Comparison of ENCODE assay signal across 12 mouse cellular contexts in the genomic region with DNA sequence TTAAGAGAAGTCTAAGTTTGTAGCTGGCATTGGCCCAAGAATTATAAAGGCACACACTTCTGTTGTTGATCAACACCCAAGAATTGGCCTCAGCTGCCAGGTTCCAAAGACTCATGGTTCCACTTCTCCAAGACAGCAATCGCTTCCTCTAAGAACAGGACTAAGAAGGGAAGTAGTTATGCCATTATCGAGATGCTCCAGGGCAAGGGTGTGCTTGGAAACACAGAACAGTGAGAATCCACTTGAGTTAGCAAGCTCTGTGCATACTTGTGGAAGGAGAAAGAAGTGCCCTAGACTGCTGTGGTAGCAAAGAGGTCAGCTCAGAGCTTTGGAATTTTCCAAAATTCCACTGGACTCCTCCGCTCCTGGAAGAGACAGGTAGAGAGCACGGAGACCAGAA. TPM values are rescaled to one million over a fixed set of nuclear protein-coding genes. Genes with fewer than 3 reads are reported as not detected.
DNase-seq lines count a peak whose midpoint lies in the region; TF ChIP-seq lines count a peak whose summit lies in the region.
"Had no signal": no experiment of that assay in that cellular context is flagged by ENCODE, and none has a peak within 500 bp of the region (broad histone marks: within the 10 kb centered on the region; RNA-seq: fewer than 3 reads in every experiment).

No protein-coding gene starts in this region.

- WGBS in kidney, adult 2 months, result 54% methylated on average over 4 of the region's 4 CpGs
- WGBS in thymus, adult 2 months, result 87% methylated on average over 4 of the region's 4 CpGs

- TF ChIP-seq CTCF in kidney, adult 2 months (conservative IDR thresholded peaks at IDR 0.05; ENCODE audit: insufficient read depth, insufficient read length, low read depth, low read length), result no peak
- no peak for TF ChIP-seq CTCF in thymus, adult 2 months (IDR thresholded peaks at IDR 0.05; ENCODE audit: borderline replicate concordance, control insufficient read depth, extremely low read depth, insufficient read depth, low read length, poor library complexity)

- H3K27ac ChIP-seq in kidney, adult 2 months (ENCODE audit: insufficient read depth, low read depth, low read length), result peak overlapping the region; percentile 55; the same call in 1 of the 2 replicates
- no peak overlapping the region for H3K27ac ChIP-seq in thymus, adult 2 months (ENCODE audit: control insufficient read depth, insufficient read depth, low read length)

- H3K36me3 ChIP-seq in kidney, adult 2 months (ENCODE audit: control insufficient read depth, insufficient read depth, low read length), result no peaks in the 10 kb centered on the region
- no peaks in the 10 kb centered on the region for H3K36me3 ChIP-seq in thymus, adult 2 months (ENCODE audit: control insufficient read depth, insufficient read depth, low read length)

- no peaks in the 10 kb centered on the region for H3K27me3 ChIP-seq in kidney, adult 2 months (replicated peaks; ENCODE audit: control insufficient read depth, insufficient read depth, low read length)
- no peaks in the 10 kb centered on the region for H3K27me3 ChIP-seq in thymus, adult 2 months (ENCODE audit: control insufficient read depth, insufficient read depth, low read length)
- H3K27me3 ChIP-seq: Patski had no signal

- no peak overlapping the region for H3K4me3 ChIP-seq in kidney, adult 2 months (ENCODE audit: insufficient read depth, low read depth, low read length)
- no peak overlapping the region for H3K4me3 ChIP-seq in thymus, adult 2 months (ENCODE audit: control insufficient read depth, insufficient read depth, low read length)

- DNase-seq in kidney, adult 2 months, result peak; percentile 58
- no peak for DNase-seq in kidney, adult 18-20 months
- DNase-seq in 3134 (ENCODE audit: extremely low read depth, insufficient read length, low spot score) (peak; percentile 19), adipocyte (ENCODE audit: low spot score) (peak; percentile 67)
- DNase-seq in lung, postnatal 10 days, result peak; percentile 62
- no peak for DNase-seq in thymus, adult 2 months
- no peak for DNase-seq in urinary bladder, postnatal 36 days (ENCODE audit: low spot score in 2 of 2)
- no peak for DNase-seq in frontal cortex, postnatal 14 days (ENCODE audit: low spot score in 2 of 2)
- DNase-seq: cerebellum, adult 9-10 months; heart, postnatal 10 days; kidney, postnatal 10 days had no signal

- peaks cover 15% of the 10 kb centered on the region; the same call in 1 of the 2 replicates for H3K4me1 ChIP-seq in kidney, adult 2 months (ENCODE audit: control insufficient read depth, insufficient read depth, low read length)
- H3K4me1 ChIP-seq in thymus, adult 2 months (replicated peaks; ENCODE audit: control insufficient read depth, insufficient read depth, low read length), result peaks cover 5% of the 10 kb centered on the region

- TF ChIP-seq POLR2A in kidney, adult 2 months (IDR thresholded peaks at IDR 0.05; ENCODE audit: low read depth, low read length), result no peak
- no peak for TF ChIP-seq POLR2A in thymus, adult 2 months (IDR thresholded peaks at IDR 0.05; ENCODE audit: control insufficient read depth, extremely low read depth, insufficient read depth, low read length, poor library complexity)

RNA-seq across cellular contexts. Expression of gene Sorl1, which starts 56.1 kb away (rescaled TPM):
- polyA plus RNA-seq in kidney, adult 2 months (2012; rRNA removed), result 58.1 and 80.7 TPM in 2 replicates
- polyA plus RNA-seq in thymus, adult 2 months (2012; rRNA removed), result 21.9 and 27.7 TPM in 2 replicates

Comparison
In these comparisons a context has a peak if more than half of its experiments do, and no peak if none do; other contexts are left out.
1. DNase-seq: peak in kidney, adult 2 months (single experiment), 3134 (single experiment), adipocyte (single experiment) and lung, postnatal 10 days (single experiment); none in kidney, adult 18-20 months (single experiment), thymus, adult 2 months (single experiment), urinary bladder, postnatal 36 days (0 of 2) and frontal cortex, postnatal 14 days (0 of 2).